8 mouse cellular contexts compared by ENCODE assay signal in genomic region chr12:84203778-84204216, GRCm38 (mm10). TPM values are rescaled to one million over a fixed set of nuclear protein-coding genes. Genes with fewer than 3 reads are reported as not detected.
DNase-seq lines count a peak whose midpoint lies in the region; ATAC-seq lines count a peak whose summit lies in the region.
"Had no signal": no experiment of that assay in that cellular context is flagged by ENCODE, and none has a peak within 500 bp of the region (broad histone marks: within the 10 kb centered on the region; RNA-seq: fewer than 3 reads in every experiment).

No protein-coding gene starts in this region.

- H3K9me3 ChIP-seq in limb, embryonic 12.5 days = no peaks in the 10 kb centered on the region
- H3K9me3 ChIP-seq in limb, embryonic 10.5 days (replicated peaks) = no peaks in the 10 kb centered on the region
- H3K9me3 ChIP-seq in intestine, embryonic 14.5 days (ENCODE audit: control insufficient read depth, low read length) = no peaks in the 10 kb centered on the region

- H3K4me2 ChIP-seq in limb, embryonic 12.5 days = no peak overlapping the region
- no peak overlapping the region for H3K4me2 ChIP-seq in intestine, embryonic 14.5 days (ENCODE audit: low read length)

- H3K27ac ChIP-seq in limb, embryonic 12.5 days = 0 out of 2 replicates have a peak overlapping the region, but pooled peaks have one; percentile 36
- H3K27ac ChIP-seq in limb, embryonic 10.5 days = no peak overlapping the region
- no peak overlapping the region for H3K27ac ChIP-seq in intestine, embryonic 14.5 days (ENCODE audit: low read depth)

- no peak overlapping the region for H3K9ac ChIP-seq in limb, embryonic 12.5 days (replicated peaks)
- H3K9ac ChIP-seq in intestine, embryonic 14.5 days (ENCODE audit: low read length) = no peak overlapping the region

- ATAC-seq in limb, embryonic 12.5 days (ENCODE audit: insufficient number of reproducible peaks, insufficient read depth, low FRiP score, low TSS enrichment, low read depth) = no peak
- peak; percentile 61 for ATAC-seq in intestine, embryonic 14.5 days (replicated peaks; ENCODE audit: low FRiP score, low TSS enrichment, low read depth)

- H3K27me3 ChIP-seq in limb, embryonic 12.5 days = no peaks in the 10 kb centered on the region
- H3K27me3 ChIP-seq in limb, embryonic 10.5 days (ENCODE audit: low read depth, poor library complexity, severe bottlenecking) = no peaks in the 10 kb centered on the region
- no peaks in the 10 kb centered on the region for H3K27me3 ChIP-seq in intestine, embryonic 14.5 days (replicated peaks; ENCODE audit: control insufficient read depth, insufficient read depth, low read length)

- no peak overlapping the region for H3K4me3 ChIP-seq in limb, embryonic 12.5 days (replicated peaks)
- no peak overlapping the region for H3K4me3 ChIP-seq in limb, embryonic 10.5 days
- no peak overlapping the region for H3K4me3 ChIP-seq in intestine, embryonic 14.5 days (ENCODE audit: low read depth, low read length)

- WGBS in limb, embryonic 12.5 days = 53% methylated on average over 7 of the region's 7 CpGs
- 51% methylated on average over 7 of the region's 7 CpGs for WGBS in limb, embryonic 10.5 days
- WGBS in intestine, embryonic 14.5 days = 49% methylated on average over 7 of the region's 7 CpGs

- DNase-seq in limb, embryonic 10.5 days (ENCODE audit: low spot score) = no peak
- peak; percentile 80 for DNase-seq in c-Kit-negative CD71-positive TER-119-positive erythroid progenitor cells, embryonic 14.5 days (ENCODE audit: low read depth, low spot score)
- peak; percentile 60 for DNase-seq in intestine, embryonic 14.5 days (ENCODE audit: low spot score)
- DNase-seq in spleen, postnatal 36 days (ENCODE audit: low spot score in 2 of 2) = peak; percentile 63 to 81
- DNase-seq in Muller cell, postnatal 12 days (ENCODE audit: inconsistent ontology term) = no peak
- no peak for DNase-seq in adrenal gland, adult 18-20 months (ENCODE audit: low spot score in 2 of 2)
- DNase-seq: cerebellum, postnatal 25 days had no signal

- H3K4me1 ChIP-seq in limb, embryonic 12.5 days (replicated peaks) = peaks cover 40% of the 10 kb centered on the region
- H3K4me1 ChIP-seq in limb, embryonic 10.5 days = peaks cover 33% of the 10 kb centered on the region
- peaks cover 26% of the 10 kb centered on the region; the same call in 1 of the 2 replicates for H3K4me1 ChIP-seq in intestine, embryonic 14.5 days (replicated peaks; ENCODE audit: control insufficient read depth, insufficient read depth, low read length)

- no peaks in the 10 kb centered on the region for H3K36me3 ChIP-seq in limb, embryonic 12.5 days
- H3K36me3 ChIP-seq in limb, embryonic 10.5 days = no peaks in the 10 kb centered on the region; the same call in 1 of the 2 replicates
- H3K36me3 ChIP-seq in intestine, embryonic 14.5 days (ENCODE audit: control insufficient read depth, insufficient read depth, low read length) = no peaks in the 10 kb centered on the region

RNA-seq across cellular contexts. Expression of gene Elmsan1, which starts 14.9 kb away (rescaled TPM):
- polyA plus RNA-seq in limb, embryonic 12.5 days (2016; fragmentation: Nextera tagmentation; extraction: Ambion mirVana) = 7.0 and 8.6 TPM in 2 replicates
- polyA plus RNA-seq in limb, embryonic 10.5 days (2016; fragmentation: Nextera tagmentation; extraction: Ambion mirVana) = 9.2 and 10.7 TPM in 2 replicates
- polyA plus RNA-seq in intestine, embryonic 14.5 days (2014; fragmentation: Nextera tagmentation; extraction: Ambion mirVana) = 8.2 and 8.8 TPM in 2 replicates
- total RNA-seq in adrenal gland, adult 18-20 months (2021) = 10 to 100 TPM; 17.5 to 20.6 TPM

RNA-seq across cellular contexts. Expression of gene Pnma1, which starts 55.5 kb away (rescaled TPM):
- polyA plus RNA-seq in limb, embryonic 12.5 days (2016; fragmentation: Nextera tagmentation; extraction: Ambion mirVana) = 1.2 and 1.3 TPM in 2 replicates
- polyA plus RNA-seq in limb, embryonic 10.5 days (2016; fragmentation: Nextera tagmentation; extraction: Ambion mirVana) = 1.2 TPM in 2 replicates
- polyA plus RNA-seq in intestine, embryonic 14.5 days (2014; fragmentation: Nextera tagmentation; extraction: Ambion mirVana) = 0.56 and 0.84 TPM in 2 replicates
- under 1 TPM; 0.26 to 0.36 TPM for total RNA-seq in adrenal gland, adult 18-20 months (2021)

Comparison
In these comparisons a context has a peak if more than half of its experiments do, and no peak if none do; other contexts are left out.
1. DNase-seq: peak in c-Kit-negative CD71-positive TER-119-positive erythroid progenitor cells, embryonic 14.5 days (single experiment), intestine, embryonic 14.5 days (single experiment) and spleen, postnatal 36 days (2 of 2); none in limb, embryonic 10.5 days (single experiment), Muller cell, postnatal 12 days (single experiment) and adrenal gland, adult 18-20 months (0 of 2).